Mouse (Mus musculus): ENCODE results near the gene Ugt1a7c.

GRCm38 (mm10) chr1:88249596-88249995 is 154.7 kb downstream of the Ugt1a7c start:
- no peak for TF ChIP-seq CTCF (IDR thresholded peaks at IDR 0.05; ENCODE audit: low read depth)
- TF ChIP-seq EP300 (IDR thresholded peaks at IDR 0.05; ENCODE audit: low read depth): no peak
